Mouse (Mus musculus): Measurements from ENCODE around the gene Nhlh2. TPM values are rescaled to one million over a fixed set of nuclear protein-coding genes. Genes with fewer than 3 reads are reported as not detected.

The Nhlh2 gene
- polyA plus RNA-seq, 1 experiment from 2014 or later: 44.3 TPM

- Histone ChIP-seq H3K9me3 (no peaks in the 10 kb centered on the region), H3K4me2 (no peak overlapping the region), H3K27ac (no peak overlapping the region), H3K4me3 (no peak overlapping the region), H3K36me3 (replicated peaks) (no peaks in the 10 kb centered on the region), H3K27me3 (replicated peaks) (no peaks in the 10 kb centered on the region), H3K9ac (no peak overlapping the region), H3K4me1 (no peaks in the 10 kb centered on the region; the same call in 1 of the 2 replicates)
- 76% methylated on average over 10 of the region's 10 CpGs for WGBS
- no peak; the same call in 1 of the 2 replicates for ATAC-seq (replicated peaks)
Measured at GRCm38 (mm10) chr3:102063273-102064120, 53.6 kb downstream of the Nhlh2 start.

- H3K27ac ChIP-seq: no peak overlapping the region
- H3K4me2 ChIP-seq: no peak overlapping the region
- H3K4me1 ChIP-seq: no peaks in the 10 kb centered on the region; the same call in 1 of the 2 replicates
- H3K9me3 ChIP-seq: no peaks in the 10 kb centered on the region
- no peak overlapping the region for H3K4me3 ChIP-seq
- no peak overlapping the region for H3K9ac ChIP-seq
- no peaks in the 10 kb centered on the region for H3K36me3 ChIP-seq (replicated peaks)
- no peaks in the 10 kb centered on the region for H3K27me3 ChIP-seq (replicated peaks)
- WGBS: 85% methylated on average over 6 of the region's 6 CpGs
- ATAC-seq (replicated peaks): no peak
Measured at GRCm38 (mm10) chr3:102064566-102064965, 54.7 kb downstream of the Nhlh2 start.

Other genes with a start within 250 kb of the Nhlh2 start
- 0.14 and 0.21 TPM in 2 replicates for gene Mab21l3, start 161.1 kb upstream of the Nhlh2 start, polyA plus RNA-seq (2015; fragmentation: Nextera tagmentation; extraction: Ambion mirVana)
- 7.5 and 7.6 TPM in 2 replicates for gene Slc22a15, start 85.6 kb upstream of the Nhlh2 start, polyA plus RNA-seq (2015; fragmentation: Nextera tagmentation; extraction: Ambion mirVana)
- gene Casq2, start 76.3 kb downstream of the Nhlh2 start, polyA plus RNA-seq (2015; fragmentation: Nextera tagmentation; extraction: Ambion mirVana): 0.22 and 0.25 TPM in 2 replicates
- 7.5 and 9.9 TPM in 2 replicates for gene Vangl1, start 194.6 kb downstream of the Nhlh2 start, polyA plus RNA-seq (2015; fragmentation: Nextera tagmentation; extraction: Ambion mirVana)